Mouse (Mus musculus): Measurements from ENCODE around the gene Snx9. TPM values are rescaled to one million over a fixed set of nuclear protein-coding genes. Genes with fewer than 3 reads are reported as not detected.

Snx9 gene
- polyA plus RNA-seq, 1 experiment = 24.7 TPM

GRCm38 (mm10) chr17:5799396-5800021, 41.6 kb upstream of the Snx9 start:
- Histone ChIP-seq H3K27me3 (ENCODE audit: control insufficient read depth, insufficient read depth, insufficient read length) (no peaks in the 10 kb centered on the region), H3K36me3 (ENCODE audit: control insufficient read depth, insufficient read depth) (no peaks in the 10 kb centered on the region), H3ac (ENCODE audit: control insufficient read depth, insufficient read length) (no peak overlapping the region), H3K79me2 (ENCODE audit: control insufficient read depth, insufficient read depth) (no peaks in the 10 kb centered on the region), H3K4me2 (ENCODE audit: low read depth) (peak overlapping the region; percentile 96), H3K4me3 (peak overlapping the region; percentile 23)
- TF ChIP-seq MYOD1 (IDR thresholded peaks at IDR 0.05; ENCODE audit: control insufficient read depth in 1 of 3, insufficient read length in 2 of 3, low read depth in 2 of 3) = no peak
- no peak for TF ChIP-seq MYOG (IDR thresholded peaks at IDR 0.05; ENCODE audit: control insufficient read depth in 1 of 3, insufficient read depth in 1 of 3, insufficient read length in 2 of 3, low read depth in 2 of 3)
- TF ChIP-seq TCF3 (IDR thresholded peaks at IDR 0.05; ENCODE audit: insufficient read length, low read depth) = no peak
- no peak for TF ChIP-seq REST (IDR thresholded peaks at IDR 0.05; ENCODE audit: insufficient read depth, insufficient read length)
- no peak for TF ChIP-seq TCF12 (IDR thresholded peaks at IDR 0.05; ENCODE audit: insufficient read depth, poor library complexity, severe bottlenecking)
- no peak for TF ChIP-seq SRF (IDR thresholded peaks at IDR 0.05; ENCODE audit: control insufficient read depth, insufficient read length, low read depth)

DNA sequence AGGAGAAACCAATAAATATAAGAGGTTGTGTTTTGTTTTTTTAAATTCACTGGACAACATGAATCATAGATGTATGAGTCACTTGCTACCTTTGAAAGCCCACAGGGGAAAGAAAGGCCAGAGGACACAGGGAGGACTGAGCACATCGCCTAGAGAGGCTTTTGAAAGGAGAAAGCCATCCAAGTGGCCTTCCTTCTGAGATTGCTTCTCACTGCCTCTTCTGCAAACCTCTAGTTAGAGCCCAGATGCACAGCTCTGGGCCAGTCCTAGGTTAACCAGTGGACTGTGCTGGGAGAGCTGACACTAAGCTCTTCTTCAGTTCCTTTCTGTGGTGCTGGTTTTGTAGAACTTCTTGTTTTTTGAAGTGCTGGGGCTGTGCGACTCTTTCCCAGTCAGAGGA, 40.9 kb upstream of the Snx9 start:
- H3K4me3 ChIP-seq = peak overlapping the region; percentile 23
- no peaks in the 10 kb centered on the region for H3K27me3 ChIP-seq (ENCODE audit: control insufficient read depth, insufficient read depth, insufficient read length)
- TF ChIP-seq MAX (IDR thresholded peaks at IDR 0.05; ENCODE audit: low read depth) = no peak
- TF ChIP-seq REST (IDR thresholded peaks at IDR 0.05; ENCODE audit: insufficient read depth, insufficient read length) = no peak
- no peak for TF ChIP-seq TCF12 (IDR thresholded peaks at IDR 0.05; ENCODE audit: insufficient read depth, poor library complexity, severe bottlenecking)
- TF ChIP-seq POLR2A (IDR thresholded peaks at IDR 0.05; ENCODE audit: insufficient read length, low read depth) = no peak
- no peak for TF ChIP-seq POLR2AphosphoS2 (IDR thresholded peaks at IDR 0.05; ENCODE audit: insufficient read length, low read depth)
- TF ChIP-seq SRF (IDR thresholded peaks at IDR 0.05; ENCODE audit: control insufficient read depth, insufficient read length, low read depth) = no peak
- TF ChIP-seq USF1 (IDR thresholded peaks at IDR 0.05; ENCODE audit: low read depth) = no peak
- no peak for TF ChIP-seq MYOD1 (IDR thresholded peaks at IDR 0.05; ENCODE audit: control insufficient read depth in 1 of 3, insufficient read length in 2 of 3, low read depth in 2 of 3)
- no peak for TF ChIP-seq MYOG (IDR thresholded peaks at IDR 0.05; ENCODE audit: control insufficient read depth in 1 of 3, insufficient read depth in 1 of 3, insufficient read length in 2 of 3, low read depth in 2 of 3)
- no peak for TF ChIP-seq CEBPB (IDR thresholded peaks at IDR 0.05; ENCODE audit: insufficient read depth, poor library complexity, severe bottlenecking)
- TF ChIP-seq E2F4 (IDR thresholded peaks at IDR 0.05; ENCODE audit: insufficient read depth) = no peak
- no peak for TF ChIP-seq TCF3 (IDR thresholded peaks at IDR 0.05; ENCODE audit: insufficient read length, low read depth)
- H3K79me2 ChIP-seq (ENCODE audit: control insufficient read depth, insufficient read depth) = no peaks in the 10 kb centered on the region
- H3K36me3 ChIP-seq (ENCODE audit: control insufficient read depth, insufficient read depth) = no peaks in the 10 kb centered on the region
- peak overlapping the region; percentile 73 for H3K4me2 ChIP-seq (ENCODE audit: low read depth)
- H3ac ChIP-seq (ENCODE audit: control insufficient read depth, insufficient read length) = no peak overlapping the region

- no peaks in the 10 kb centered on the region for H3K27me3 ChIP-seq (ENCODE audit: control insufficient read depth, insufficient read depth, insufficient read length)
- TF ChIP-seq MYOG (IDR thresholded peaks at IDR 0.05; ENCODE audit: control insufficient read depth in 1 of 3, insufficient read depth in 1 of 3, insufficient read length in 2 of 3, low read depth in 2 of 3) (no peak), REST (IDR thresholded peaks at IDR 0.05; ENCODE audit: insufficient read depth, insufficient read length) (no peak), POLR2AphosphoS2 (IDR thresholded peaks at IDR 0.05; ENCODE audit: insufficient read length, low read depth) (no peak), TCF12 (IDR thresholded peaks at IDR 0.05; ENCODE audit: insufficient read depth, poor library complexity, severe bottlenecking) (no peak), MYOD1 (IDR thresholded peaks at IDR 0.05; ENCODE audit: control insufficient read depth in 1 of 3, insufficient read length in 2 of 3, low read depth in 2 of 3) (no peak), E2F4 (IDR thresholded peaks at IDR 0.05; ENCODE audit: insufficient read depth) (no peak)
- no peaks in the 10 kb centered on the region for H3K79me2 ChIP-seq (ENCODE audit: control insufficient read depth, insufficient read depth)
- H3K4me3 ChIP-seq = peak overlapping the region; percentile 23
- no peaks in the 10 kb centered on the region for H3K36me3 ChIP-seq (ENCODE audit: control insufficient read depth, insufficient read depth)
- no peak overlapping the region for H3ac ChIP-seq (ENCODE audit: control insufficient read depth, insufficient read length)
- peak overlapping the region; percentile 73 for H3K4me2 ChIP-seq (ENCODE audit: low read depth)
Observed at GRCm38 (mm10) chr17:5800824-5801560, 40.1 kb upstream of the Snx9 start.

DNA sequence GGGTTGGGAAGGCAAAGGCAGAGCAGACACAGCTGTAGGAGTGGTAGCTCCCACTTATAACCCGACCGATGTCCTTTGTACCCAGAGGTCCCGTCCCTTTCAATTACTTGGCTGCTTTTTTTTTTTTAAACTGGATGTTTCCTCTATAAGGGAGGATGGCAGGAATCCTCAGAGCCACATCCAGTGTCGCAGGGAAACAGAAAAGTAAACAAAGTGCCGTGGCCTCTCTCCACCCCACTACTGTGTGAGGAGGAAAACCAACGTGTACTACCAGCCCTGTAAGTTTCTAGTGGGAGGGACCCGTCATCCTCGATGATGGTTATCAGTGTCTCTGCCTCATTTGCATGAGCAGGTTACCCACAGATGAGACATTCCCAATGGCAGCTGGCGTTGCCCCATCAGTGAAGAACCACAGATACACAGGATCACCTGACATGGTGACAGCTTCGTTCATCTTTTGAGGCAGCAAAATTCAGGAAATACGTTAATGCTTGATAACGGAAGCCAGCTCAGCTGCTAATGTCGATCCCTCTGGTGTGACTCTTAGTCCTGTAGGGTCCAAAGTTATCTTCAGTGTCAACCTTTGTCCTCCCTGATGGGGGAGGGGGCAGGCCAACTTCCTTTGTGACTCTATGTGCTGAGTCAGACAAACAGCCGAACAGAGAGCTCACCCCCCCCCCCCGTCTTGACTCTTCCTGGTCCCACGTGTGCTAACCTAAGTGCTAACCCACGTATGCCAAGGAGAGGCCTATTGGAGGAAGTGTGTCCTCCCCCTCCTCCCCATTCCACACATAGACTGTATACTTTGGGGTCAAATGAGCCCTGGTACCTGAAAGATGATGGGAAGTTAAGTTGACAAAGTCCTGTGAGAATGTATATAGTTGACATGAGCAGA, 39.1 kb upstream of the Snx9 start:
- Histone ChIP-seq H3K27me3 (ENCODE audit: control insufficient read depth, insufficient read depth, insufficient read length) (no peaks in the 10 kb centered on the region), H3K36me3 (ENCODE audit: control insufficient read depth, insufficient read depth) (no peaks in the 10 kb centered on the region), H3ac (ENCODE audit: control insufficient read depth, insufficient read length) (no peak overlapping the region), H3K4me3 (no peak overlapping the region), H3K79me2 (ENCODE audit: control insufficient read depth, insufficient read depth) (no peaks in the 10 kb centered on the region), H3K4me2 (ENCODE audit: low read depth) (peak overlapping the region; percentile 73)
- TF ChIP-seq SRF (IDR thresholded peaks at IDR 0.05; ENCODE audit: control insufficient read depth, insufficient read length, low read depth) = no peak
- no peak for TF ChIP-seq REST (IDR thresholded peaks at IDR 0.05; ENCODE audit: insufficient read depth, insufficient read length)
- no peak for TF ChIP-seq POLR2AphosphoS2 (IDR thresholded peaks at IDR 0.05; ENCODE audit: insufficient read length, low read depth)
- no peak for TF ChIP-seq CEBPB (IDR thresholded peaks at IDR 0.05; ENCODE audit: insufficient read depth, poor library complexity, severe bottlenecking)
- TF ChIP-seq E2F4 (IDR thresholded peaks at IDR 0.05; ENCODE audit: insufficient read depth) = no peak
- no peak for TF ChIP-seq TCF3 (IDR thresholded peaks at IDR 0.05; ENCODE audit: insufficient read length, low read depth)
- no peak for TF ChIP-seq USF1 (IDR thresholded peaks at IDR 0.05; ENCODE audit: low read depth)
- TF ChIP-seq POLR2A (IDR thresholded peaks at IDR 0.05; ENCODE audit: insufficient read length, low read depth) = no peak
- no peak for TF ChIP-seq MAX (IDR thresholded peaks at IDR 0.05; ENCODE audit: low read depth)
- no peak for TF ChIP-seq TCF12 (IDR thresholded peaks at IDR 0.05; ENCODE audit: insufficient read depth, poor library complexity, severe bottlenecking)
- TF ChIP-seq MYOG (IDR thresholded peaks at IDR 0.05; ENCODE audit: control insufficient read depth in 1 of 3, insufficient read depth in 1 of 3, insufficient read length in 2 of 3, low read depth in 2 of 3) = no peak
- TF ChIP-seq MYOD1 (IDR thresholded peaks at IDR 0.05; ENCODE audit: control insufficient read depth in 1 of 3, insufficient read length in 2 of 3, low read depth in 2 of 3) = no peak

Measured in myocyte (in vitro differentiated cells).